Mouse (Mus musculus) heart, adult 8-10 months (tissue): ENCODE measurements around the gene Dynlrb2. TPM values are rescaled to one million over a fixed set of nuclear protein-coding genes. Genes with fewer than 3 reads are reported as not detected.

Experiments
- DNase-seq: peaks from one replicate; pipeline ENCODE4 v3.0.0; 2022; ENCODE audit warnings: low spot score
- total RNA-seq, 4 experiments: library from RNA; stranded (reverse); gene quantifications; 2 replicates each; pipeline ENCODE4 v1.2.4; 2022

Dynlrb2 gene
- not detected for total RNA-seq

- DNase-seq: peak; percentile 78
Observed at GRCm38 (mm10) chr8:116504477-116505120, at the start of gene Dynlrb2. Gene Dynlrb2, plus strand, starts transcription at chr8:116504974.

DNA sequence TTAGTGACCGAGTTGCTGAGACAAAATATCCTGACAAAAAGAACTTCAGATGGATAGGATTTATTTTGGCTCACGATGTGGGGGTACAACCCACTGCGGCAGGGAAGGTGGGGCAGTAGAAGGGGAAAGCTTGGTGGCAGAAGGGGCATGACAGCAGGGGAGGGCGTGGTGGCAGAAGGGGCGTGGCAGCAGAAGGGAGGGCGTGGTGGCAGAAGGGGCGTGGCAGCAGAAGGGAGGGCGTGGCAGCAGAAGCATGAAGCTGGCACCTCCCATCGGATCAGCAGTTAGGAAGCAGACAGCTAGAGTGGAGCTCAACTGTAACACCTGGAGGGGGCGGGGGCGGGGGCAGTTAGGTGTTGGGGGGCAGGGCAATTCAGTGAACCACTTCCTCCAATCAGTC, 46.2 kb upstream of the Dynlrb2 start:
- no peak for DNase-seq

GRCm38 (mm10) chr8:116461472-116461871, 43.3 kb upstream of the Dynlrb2 start:
- DNase-seq: no peak

GRCm38 (mm10) chr8:116466586-116466985, 38.2 kb upstream of the Dynlrb2 start:
- no peak for DNase-seq

DNA sequence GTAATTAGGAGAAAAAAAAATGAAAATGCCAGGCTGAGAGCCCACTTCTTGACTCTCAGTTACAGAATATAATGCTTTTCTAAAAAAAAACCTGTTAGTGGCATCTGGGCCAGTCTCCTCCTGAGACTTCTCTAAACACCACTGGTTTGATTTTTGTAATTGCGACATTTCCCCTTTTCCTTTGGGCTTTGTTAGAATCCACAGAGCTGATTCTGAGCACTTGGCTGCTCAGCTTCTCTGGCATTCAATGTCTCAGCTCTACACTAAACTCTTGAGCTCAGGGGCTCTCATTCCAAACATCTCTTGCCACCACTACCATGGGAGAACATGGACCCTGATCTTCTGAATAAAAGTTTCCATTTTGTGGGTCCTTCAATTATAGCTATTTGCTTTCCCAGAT, 37.7 kb upstream of the Dynlrb2 start:
- DNase-seq: no peak

- no peak for DNase-seq
Observed at GRCm38 (mm10) chr8:116477941-116478340, 26.8 kb upstream of the Dynlrb2 start.

DNA sequence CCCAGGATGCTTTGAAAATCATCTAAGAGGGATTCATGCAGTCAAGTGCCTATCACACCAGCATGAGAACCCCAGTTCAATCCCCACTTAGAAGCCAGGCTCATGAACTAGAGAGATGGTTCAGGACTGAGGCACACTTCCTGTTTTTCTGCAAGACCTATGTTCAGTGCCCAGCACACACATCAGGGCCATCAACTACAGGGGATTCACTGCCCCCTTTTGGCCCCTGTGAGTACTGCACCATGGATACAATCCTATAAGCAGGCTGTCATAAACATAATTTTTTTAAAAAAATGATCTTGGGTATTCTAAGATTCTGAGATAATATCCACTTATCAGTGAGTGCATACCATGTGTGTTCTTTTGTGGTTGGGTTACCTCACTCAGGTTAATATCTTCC, 26.1 kb upstream of the Dynlrb2 start:
- no peak for DNase-seq

DNA sequence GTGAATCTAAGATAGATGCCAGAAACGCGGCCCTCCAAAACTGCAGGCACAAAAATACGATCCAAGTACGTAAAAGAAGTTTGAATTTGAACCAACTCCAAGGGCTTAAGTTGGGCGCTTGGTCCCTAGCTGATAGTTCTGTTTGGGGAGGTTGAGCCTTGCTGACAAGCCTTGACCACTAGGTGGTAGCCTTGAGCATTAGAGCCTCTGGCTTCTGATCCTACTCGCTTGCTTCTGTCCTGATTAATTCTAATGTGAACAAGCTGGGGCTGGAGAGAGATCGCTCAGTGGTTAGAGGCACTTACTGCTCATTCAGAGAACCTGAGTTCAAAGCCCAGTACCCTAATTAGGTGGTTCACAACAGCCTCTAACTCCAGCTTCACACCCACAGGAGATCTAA, 23.9 kb upstream of the Dynlrb2 start:
- peak; percentile 53 for DNase-seq

GRCm38 (mm10) chr8:116482738-116483137, 22.0 kb upstream of the Dynlrb2 start:
- DNase-seq: no peak

GRCm38 (mm10) chr8:116484087-116484486, 20.7 kb upstream of the Dynlrb2 start:
- DNase-seq: no peak

DNA sequence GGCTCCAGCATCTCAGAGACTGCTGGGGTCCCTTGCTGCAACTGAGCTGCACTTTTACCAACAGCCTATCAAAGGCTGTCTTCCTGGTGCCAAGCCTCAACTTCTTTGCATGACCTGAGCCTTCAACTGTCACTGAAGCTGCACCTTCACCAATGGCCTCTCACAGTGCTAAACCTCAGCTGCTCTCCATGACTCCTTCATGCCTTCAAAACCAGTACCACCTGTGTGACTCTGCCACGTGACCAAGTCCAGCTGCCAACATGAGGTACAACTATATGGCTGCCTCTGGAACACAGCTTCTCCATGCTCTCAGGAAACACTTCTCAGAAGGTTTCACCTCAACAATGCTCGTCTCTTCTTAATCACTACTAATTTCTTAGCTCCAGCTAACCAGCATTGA, 16.2 kb upstream of the Dynlrb2 start:
- DNase-seq: no peak

- DNase-seq: no peak
Observed at GRCm38 (mm10) chr8:116500057-116500809, 4.5 kb upstream of the Dynlrb2 start.

DNA sequence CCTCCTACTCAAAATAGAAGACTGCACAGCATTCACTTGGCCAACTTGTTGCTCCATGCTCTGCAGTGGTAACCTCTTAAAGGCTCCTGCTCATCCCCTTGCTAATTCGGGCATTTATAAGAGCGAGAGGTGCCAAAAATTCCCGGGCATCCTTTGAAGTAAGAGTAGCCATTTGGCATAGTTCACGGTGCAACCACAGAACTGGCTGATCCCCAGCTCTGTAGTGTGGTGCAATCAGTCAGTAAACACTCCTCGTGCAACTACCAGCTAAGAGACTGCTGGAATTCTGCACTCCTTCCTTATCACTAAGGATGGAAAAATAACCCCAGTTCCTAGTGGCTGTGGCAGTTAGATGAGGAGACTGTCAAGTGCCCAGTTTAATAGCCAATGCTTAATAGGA, 3.9 kb downstream of the Dynlrb2 start:
- DNase-seq: peak; percentile 55

GRCm38 (mm10) chr8:116509247-116509646, 4.5 kb downstream of the Dynlrb2 start:
- no peak for DNase-seq

DNA sequence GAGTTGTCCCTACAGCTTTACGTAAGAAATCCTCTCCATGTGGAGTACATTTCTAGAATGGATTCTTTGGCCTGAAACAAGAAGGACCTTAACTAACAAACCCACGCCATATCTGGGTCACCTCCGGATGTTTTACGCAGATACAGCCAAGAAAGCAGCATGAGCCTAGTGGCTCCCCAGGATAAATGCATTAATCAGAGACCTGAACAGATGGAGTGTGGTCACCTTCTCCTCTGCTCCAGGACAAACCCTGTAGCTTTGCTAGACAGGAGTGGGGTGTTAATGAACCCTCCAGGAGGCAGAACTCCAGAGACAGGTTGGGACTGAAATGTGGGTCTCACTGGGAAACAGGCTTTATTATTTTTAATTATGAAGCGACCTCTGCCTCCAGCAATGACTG, 14.9 kb downstream of the Dynlrb2 start:
- DNase-seq: no peak

DNA sequence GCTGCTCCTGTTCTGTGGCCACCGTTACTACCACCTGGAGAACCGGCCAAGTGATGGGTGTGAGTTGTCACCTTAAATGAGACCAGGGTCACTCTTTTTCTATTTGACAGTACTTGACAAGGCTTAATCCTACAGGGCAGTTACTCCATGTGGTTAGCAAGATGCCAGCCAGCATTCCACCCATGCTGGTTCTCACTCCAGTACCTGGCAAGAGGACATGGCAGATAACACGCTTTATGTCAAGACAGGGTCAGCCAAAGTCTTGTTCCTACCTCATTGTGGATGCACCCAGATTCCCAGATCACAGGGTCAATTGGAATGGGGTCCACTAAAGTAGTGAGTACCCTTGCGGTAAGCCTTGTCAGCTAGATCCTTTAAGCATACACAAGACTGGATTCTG, 16.4 kb downstream of the Dynlrb2 start:
- DNase-seq: no peak

GRCm38 (mm10) chr8:116521641-116522040, 16.9 kb downstream of the Dynlrb2 start:
- no peak for DNase-seq

- DNase-seq: no peak
Observed at GRCm38 (mm10) chr8:116522104-116522767, 17.5 kb downstream of the Dynlrb2 start.

GRCm38 (mm10) chr8:116524915-116525314, 20.1 kb downstream of the Dynlrb2 start:
- no peak for DNase-seq

GRCm38 (mm10) chr8:116528736-116529135, 24.0 kb downstream of the Dynlrb2 start:
- DNase-seq: no peak

DNA sequence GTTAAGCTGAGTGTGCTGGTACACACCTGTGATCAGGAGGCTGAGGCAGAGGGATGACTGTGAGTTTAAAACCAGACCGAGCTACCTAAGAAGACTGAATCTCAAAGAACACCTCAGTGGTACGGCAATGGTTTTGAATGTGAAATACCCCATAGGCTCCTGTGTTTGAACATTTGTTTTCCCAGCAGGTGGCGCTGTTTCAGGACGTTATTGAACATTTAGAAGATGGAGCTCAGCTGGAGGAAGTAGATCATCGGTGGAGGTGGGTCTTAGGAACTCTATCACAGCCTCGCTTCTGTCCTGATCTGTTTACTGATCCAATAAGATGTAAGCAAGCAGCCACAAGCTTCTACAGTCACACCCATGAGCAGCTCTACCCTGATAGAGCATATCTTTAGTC, 28.3 kb downstream of the Dynlrb2 start:
- no peak for DNase-seq

DNA sequence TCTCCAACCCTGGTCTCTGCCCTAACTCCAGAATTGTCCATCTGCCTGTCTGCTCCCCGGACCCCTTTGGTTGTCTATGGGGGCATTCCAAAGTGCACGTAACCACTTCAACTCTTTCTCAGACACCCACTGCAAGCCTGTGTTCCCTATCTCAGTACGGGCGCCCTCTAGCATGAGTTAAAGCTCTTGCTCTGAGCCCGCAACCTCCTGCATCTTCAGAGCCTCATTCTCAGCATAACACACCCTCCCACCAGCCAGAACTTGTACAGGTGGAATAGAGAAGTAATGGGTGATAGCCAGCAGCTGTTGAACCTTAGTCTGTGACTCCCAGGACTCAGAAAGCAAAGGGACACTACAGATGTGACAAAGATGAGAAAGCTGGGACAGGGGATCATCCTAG, 32.0 kb downstream of the Dynlrb2 start:
- DNase-seq: no peak

DNA sequence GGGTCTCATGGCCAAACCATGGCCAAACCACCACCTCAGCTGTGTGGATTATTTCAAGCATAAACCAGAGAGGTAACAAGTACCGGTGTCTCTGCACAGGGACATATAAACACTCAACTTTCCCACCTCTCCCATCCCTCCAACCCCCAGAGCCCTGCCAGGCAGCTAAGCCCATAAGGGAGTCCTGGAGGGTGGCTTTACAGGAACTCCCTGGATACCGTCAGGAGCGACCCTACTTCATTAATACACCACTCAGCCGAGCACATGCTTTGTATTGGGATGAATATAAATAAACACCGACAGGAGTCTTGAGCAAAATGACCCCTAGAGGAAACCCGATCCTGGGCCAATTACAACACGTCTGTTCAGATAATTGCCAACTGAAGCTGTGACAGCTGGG, 34.0 kb downstream of the Dynlrb2 start:
- DNase-seq: no peak
